21 mouse cellular contexts compared by ENCODE assay signal in genomic region chr1:165129573-165129972, GRCm38 (mm10). TPM values are rescaled to one million over a fixed set of nuclear protein-coding genes. Genes with fewer than 3 reads are reported as not detected.
DNase-seq lines count a peak whose midpoint lies in the region; ATAC-seq and TF ChIP-seq lines count a peak whose summit lies in the region.
"Had no signal": no experiment of that assay in that cellular context is flagged by ENCODE, and none has a peak within 500 bp of the region (broad histone marks: within the 10 kb centered on the region; RNA-seq: fewer than 3 reads in every experiment).

No protein-coding gene starts in this region.

- no peaks in the 10 kb centered on the region for H3K27me3 ChIP-seq in hindbrain, postnatal 0 days (ENCODE audit: insufficient read depth, low read length)
- H3K27me3 ChIP-seq in hindbrain, embryonic 10.5 days (ENCODE audit: insufficient read depth, poor library complexity, severe bottlenecking) = no peaks in the 10 kb centered on the region
- no peaks in the 10 kb centered on the region for H3K27me3 ChIP-seq in CH12.LX (replicated peaks)
- peaks cover 0 to 1% of the 10 kb centered on the region in 2 experiments; a peak in 2 of 4 replicates for H3K27me3 ChIP-seq in MEL (ENCODE audit: control insufficient read depth in 1 of 2, insufficient read depth in 2 of 2, low read length in 2 of 2)
- H3K27me3 ChIP-seq in neural tube, embryonic 15.5 days (replicated peaks) = no peaks in the 10 kb centered on the region
- H3K27me3 ChIP-seq: forebrain, embryonic 13.5 days; heart, embryonic 12.5 days had no signal

- H3K79me2 ChIP-seq in CH12.LX (replicated peaks; ENCODE audit: control insufficient read depth, extremely low read depth, insufficient read depth, poor library complexity, severe bottlenecking) (no peaks in the 10 kb centered on the region), MEL (ENCODE audit: control insufficient read depth, insufficient read depth, low read length, poor library complexity) (no peaks in the 10 kb centered on the region)

- no peak for TF ChIP-seq CTCF in hindbrain, postnatal 0 days (IDR thresholded peaks at IDR 0.05; ENCODE audit: low read depth)
- TF ChIP-seq CTCF in CH12.LX (conservative IDR thresholded peaks at IDR 0.05 in 1 of 2, IDR thresholded peaks at IDR 0.05 in 1 of 2; ENCODE audit: low read depth in 2 of 2, low read length in 2 of 2) = no peak
- no peak for TF ChIP-seq CTCF in MEL (IDR thresholded peaks at IDR 0.05 in 2 of 3, conservative IDR thresholded peaks at IDR 0.05 in 1 of 3; ENCODE audit: control insufficient read depth in 1 of 3, insufficient read depth in 1 of 3, low read depth in 2 of 3, low read length in 3 of 3, poor library complexity in 1 of 3, severe bottlenecking in 1 of 3)

- no peaks in the 10 kb centered on the region for H3K36me3 ChIP-seq in hindbrain, postnatal 0 days (ENCODE audit: insufficient read depth, low read length)
- no peaks in the 10 kb centered on the region for H3K36me3 ChIP-seq in hindbrain, embryonic 10.5 days
- H3K36me3 ChIP-seq in CH12.LX (replicated peaks in 1 of 2; ENCODE audit: control insufficient read depth in 1 of 2, insufficient read depth in 1 of 2, low read length in 1 of 2) (no peaks in the 10 kb centered on the region), MEL (ENCODE audit: control insufficient read depth in 1 of 2, insufficient read depth in 2 of 2, low read length in 2 of 2) (no peaks in the 10 kb centered on the region)
- H3K36me3 ChIP-seq in neural tube, embryonic 15.5 days = no peaks in the 10 kb centered on the region
- H3K36me3 ChIP-seq: embryonic facial prominence, embryonic 10.5 days; G1E; heart, embryonic 12.5 days had no signal

- TF ChIP-seq RAD21 in CH12.LX (IDR thresholded peaks at IDR 0.05; ENCODE audit: low read depth, low read length) = no peak
- no peak for TF ChIP-seq RAD21 in MEL (IDR thresholded peaks at IDR 0.05; ENCODE audit: low read depth, low read length)

- dilution Hi-C loops in CH12.LX (cut with MboI; ENCODE audit: extremely low pct_ligation_motif_present, extremely low pct_unique_long_range_greater_than_20kb, low sequenced_read_pairs) = no loop called here

- no peaks in the 10 kb centered on the region for H3K9me3 ChIP-seq in hindbrain, postnatal 0 days (ENCODE audit: low read length)
- H3K9me3 ChIP-seq in hindbrain, embryonic 10.5 days = no peaks in the 10 kb centered on the region
- H3K9me3 ChIP-seq in CH12.LX (replicated peaks; ENCODE audit: low read length) = no peaks in the 10 kb centered on the region
- no peaks in the 10 kb centered on the region for H3K9me3 ChIP-seq in MEL (replicated peaks; ENCODE audit: insufficient read depth, low read length)
- H3K9me3 ChIP-seq in neural tube, embryonic 15.5 days (replicated peaks) = no peaks in the 10 kb centered on the region
- H3K9me3 ChIP-seq: embryonic facial prominence, embryonic 10.5 days; forebrain, embryonic 13.5 days; G1E; heart, embryonic 12.5 days had no signal

- ATAC-seq in hindbrain, postnatal 0 days = no peak
- peak; percentile 49 for ATAC-seq in neural tube, embryonic 15.5 days (ENCODE audit: low FRiP score)
- ATAC-seq: forebrain, embryonic 13.5 days; forebrain, postnatal 0 days; inflammation-experienced regulatory T-cells, adult 6 months had no signal

- no peak overlapping the region for H3K9ac ChIP-seq in hindbrain, postnatal 0 days (replicated peaks; ENCODE audit: low read length)
- H3K9ac ChIP-seq in CH12.LX (ENCODE audit: insufficient read depth, low read depth) (no peak overlapping the region), MEL (ENCODE audit: control insufficient read depth, low read depth, low read length, poor library complexity, severe bottlenecking) (no peak overlapping the region)
- no peak overlapping the region for H3K9ac ChIP-seq in neural tube, embryonic 15.5 days (replicated peaks)
- H3K9ac ChIP-seq: forebrain, embryonic 13.5 days; forebrain, postnatal 0 days; heart, embryonic 12.5 days had no signal

- peak; percentile 18 for DNase-seq in hindbrain, postnatal 0 days (ENCODE audit: low spot score)
- no peak for DNase-seq in hindbrain, embryonic 10.5 days (ENCODE audit: low spot score)
- peak; percentile 4 for DNase-seq in CH12.LX (ENCODE audit: extremely low read depth)
- no peak for DNase-seq in MEL (ENCODE audit: low read depth, low spot score)
- DNase-seq in left cerebral cortex, adult 18-20 months (ENCODE audit: low spot score in 2 of 2) = no peak
- DNase-seq: adrenal gland, postnatal 14 days; cerebellum, adult 2 months; cerebellum, postnatal 10 days; forebrain, postnatal 0 days; gastrocnemius, postnatal 25 days had no signal

- TF ChIP-seq POLR2A in CH12.LX (IDR thresholded peaks at IDR 0.05; ENCODE audit: low read depth, low read length) (no peak), MEL (IDR thresholded peaks at IDR 0.05; ENCODE audit: control insufficient read depth in 1 of 2, insufficient read depth in 1 of 2, low read depth in 1 of 2, low read length in 2 of 2, poor library complexity in 1 of 2) (no peak)

- in situ Hi-C loops in CH12.LX (cut with MboI; ENCODE audit: low pct_ligation_motif_present, low pct_unique_long_range_greater_than_20kb, low sequenced_read_pairs) = no loop called here

- H3K4me2 ChIP-seq in hindbrain, postnatal 0 days (ENCODE audit: low read depth, low read length) = no peak overlapping the region
- peak overlapping the region; percentile 50; the same call in 1 of the 2 replicates for H3K4me2 ChIP-seq in CH12.LX (ENCODE audit: insufficient read depth, low read depth, poor library complexity, severe bottlenecking)
- 0 out of 2 replicates have a peak overlapping the region, but pooled peaks have one; percentile 0 for H3K4me2 ChIP-seq in neural tube, embryonic 15.5 days
- H3K4me2 ChIP-seq: forebrain, embryonic 13.5 days; heart, embryonic 12.5 days had no signal

- TF ChIP-seq EP300 in CH12.LX (IDR thresholded peaks at IDR 0.05; ENCODE audit: low read length) (no peak), MEL (IDR thresholded peaks at IDR 0.05; ENCODE audit: low read depth in 1 of 2, low read length in 2 of 2) (no peak)

- H3K4me3 ChIP-seq in hindbrain, postnatal 0 days (ENCODE audit: low read length) = no peak overlapping the region
- H3K4me3 ChIP-seq in hindbrain, embryonic 10.5 days = no peak overlapping the region
- no peak overlapping the region for H3K4me3 ChIP-seq in CH12.LX (replicated peaks in 1 of 3; ENCODE audit: low read depth in 2 of 3, low read length in 2 of 3, poor library complexity in 1 of 3)
- no peak overlapping the region for H3K4me3 ChIP-seq in MEL (ENCODE audit: control insufficient read depth in 1 of 2, insufficient read depth in 1 of 2, low read depth in 2 of 2, low read length in 2 of 2)
- no peak overlapping the region for H3K4me3 ChIP-seq in neural tube, embryonic 15.5 days (replicated peaks)
- H3K4me3 ChIP-seq: embryonic facial prominence, embryonic 10.5 days; forebrain, embryonic 13.5 days; heart, embryonic 12.5 days had no signal

- H3K27ac ChIP-seq in hindbrain, postnatal 0 days = no peak overlapping the region
- no peak overlapping the region for H3K27ac ChIP-seq in hindbrain, embryonic 10.5 days
- no peak overlapping the region for H3K27ac ChIP-seq in CH12.LX (ENCODE audit: insufficient read depth, low read depth)
- no peak overlapping the region for H3K27ac ChIP-seq in MEL (ENCODE audit: control insufficient read depth, low read depth, low read length)
- no peak overlapping the region for H3K27ac ChIP-seq in neural tube, embryonic 15.5 days (replicated peaks)
- H3K27ac ChIP-seq: embryonic facial prominence, embryonic 10.5 days; forebrain, embryonic 13.5 days had no signal

- WGBS in hindbrain, postnatal 0 days = 54% methylated on average over 5 of the region's 5 CpGs
- 78% methylated on average over 5 of the region's 5 CpGs for WGBS in hindbrain, embryonic 10.5 days
- WGBS in neural tube, embryonic 15.5 days = 54% methylated on average over 5 of the region's 5 CpGs

- no peaks in the 10 kb centered on the region for H3K4me1 ChIP-seq in hindbrain, postnatal 0 days (ENCODE audit: insufficient read depth, low read length)
- H3K4me1 ChIP-seq in hindbrain, embryonic 10.5 days (replicated peaks) = no peaks in the 10 kb centered on the region
- H3K4me1 ChIP-seq in CH12.LX (ENCODE audit: control insufficient read depth in 1 of 2, insufficient read depth in 2 of 2) (peaks cover 8 to 28% of the 10 kb centered on the region in 2 experiments), MEL (ENCODE audit: control insufficient read depth in 1 of 2, insufficient read depth in 2 of 2, low read length in 2 of 2) (0 out of 4 replicates have a peak, but pooled peaks cover 0 to 3% of the 10 kb centered on the region in 2 experiments)
- H3K4me1 ChIP-seq in neural tube, embryonic 15.5 days = 0 out of 2 replicates have a peak, but pooled peaks cover 3% of the 10 kb centered on the region
- H3K4me1 ChIP-seq: embryonic facial prominence, embryonic 10.5 days; forebrain, embryonic 13.5 days; heart, embryonic 12.5 days had no signal

TF ChIP-seq in CH12.LX, 34 proteins besides CTCF, POLR2A, EP300 and RAD21:
- TF ChIP-seq CHD1 (IDR thresholded peaks at IDR 0.05; ENCODE audit: low read depth, low read length) (no peak), JUN (IDR thresholded peaks at IDR 0.05; ENCODE audit: insufficient read depth, low read depth, low read length) (peak; percentile 43), JUND (conservative IDR thresholded peaks at IDR 0.05; ENCODE audit: low read depth, low read length) (peak; percentile 44; the same call in 1 of the 2 replicates), MAFK (IDR thresholded peaks at IDR 0.05; ENCODE audit: insufficient replicate concordance, low read length) (peak; percentile 99)

TF ChIP-seq in MEL, 35 proteins besides CTCF, POLR2A, EP300 and RAD21:
- TF ChIP-seq MAFK (IDR thresholded peaks at IDR 0.05; ENCODE audit: borderline replicate concordance, low read depth, low read length) = peak; percentile 44; the same call in 1 of the 2 replicates
- no peak for TF ChIP-seq MYC (IDR thresholded peaks at IDR 0.05; ENCODE audit: low read depth, low read length)
- no peak for TF ChIP-seq MEF2A (IDR thresholded peaks at IDR 0.05; ENCODE audit: extremely low read depth, insufficient replicate concordance, low read depth, low read length, poor library complexity, severe bottlenecking)

RNA-seq across cellular contexts. Expression of gene Tbx19, which starts 31.0 kb away (rescaled TPM):
- not detected in 2 replicates for total RNA-seq in hindbrain, postnatal 0 days (2014; rRNA removed)
- polyA plus RNA-seq in hindbrain, postnatal 0 days (2015; fragmentation: Nextera tagmentation; extraction: Ambion mirVana) = not detected in 2 replicates
- not detected in 2 replicates for polyA plus RNA-seq in hindbrain, embryonic 10.5 days (2016; fragmentation: Nextera tagmentation; extraction: Ambion mirVana)
- total RNA-seq in CH12.LX (2012; rRNA removed) (0.04 TPM in 1 of 2 replicates, not detected in the other), CH12.LX (2014; rRNA removed) (0.44 TPM in 1 of 2 replicates, not detected in the other), MEL (2012; rRNA removed) (not detected in 2 replicates)
- polyA plus RNA-seq in CH12.LX (2012; ENCODE audit: insufficient read length, low read depth) (0.52 and 0.66 TPM in 2 replicates), MEL (2012; ENCODE audit: insufficient read depth in 1 of 2, insufficient read length in 2 of 2, low read depth in 1 of 2, low replicate concordance in 2 of 2, missing spikeins in 1 of 2) (under 1 TPM in 1 of 2 experiments, not detected in 1; 0.19 TPM)
- 0.36 TPM in 1 of 2 replicates, not detected in the other for polyA plus RNA-seq in neural tube, embryonic 15.5 days (2015; fragmentation: Nextera tagmentation; extraction: Ambion mirVana)
- not detected for total RNA-seq in left cerebral cortex, adult 18-20 months (2021)
- total RNA-seq: adrenal gland, postnatal 14 days; forebrain, postnatal 0 days; G1E; gastrocnemius, adult 18-20 months; gastrocnemius, postnatal 25 days; granulocyte monocyte progenitor cell, adult 5-6 weeks; heart, adult 8-10 months; heart, postnatal 25 days had no signal
- polyA plus RNA-seq: cerebellum, adult 2 months; embryonic facial prominence, embryonic 10.5 days; forebrain, postnatal 0 days; G1E; heart, embryonic 12.5 days; hindbrain, embryonic 11.5 days; inflammation-experienced regulatory T-cells, adult 6 months had no signal

Comparison
In these comparisons a context has a peak if more than half of its experiments do, and no peak if none do; other contexts are left out.
1. DNase-seq: peak in hindbrain, postnatal 0 days (single experiment) and CH12.LX (single experiment); none in hindbrain, embryonic 10.5 days (single experiment), MEL (single experiment) and left cerebral cortex, adult 18-20 months (0 of 2).